Mouse (Mus musculus) layer of hippocampus, postnatal 25 days (tissue): Measurements from ENCODE around the gene Serinc1. TPM values are rescaled to one million over a fixed set of nuclear protein-coding genes. Genes with fewer than 3 reads are reported as not detected.
A peak's percentile ranks its signal among the peaks of the same experiment; 100 is the strongest.
"Not testable (repeated sequence)": the region's sequence is repeated elsewhere in the genome, so short reads cannot be mapped to it uniquely, and the experiment has no call there.

Experiments used
- DNase-seq, 2 experiments: peaks; one replicate each; pipeline ENCODE4 v3.0.0; 2022; ENCODE audit warnings: mixed read lengths in 2 of 2, low spot score in 1 of 2; ENCODE audit errors: extremely low spot score in 1 of 2
- total RNA-seq, 2 experiments: library from RNA; stranded (reverse); gene quantifications; 2 replicates each; pipeline ENCODE4 v1.2.3; 2021

Gene Serinc1
- total RNA-seq, result 1,000 to 10,000 TPM in 1 of 2 experiments, 100 to 1,000 TPM in 1; 916 to 1,016 TPM

DNA sequence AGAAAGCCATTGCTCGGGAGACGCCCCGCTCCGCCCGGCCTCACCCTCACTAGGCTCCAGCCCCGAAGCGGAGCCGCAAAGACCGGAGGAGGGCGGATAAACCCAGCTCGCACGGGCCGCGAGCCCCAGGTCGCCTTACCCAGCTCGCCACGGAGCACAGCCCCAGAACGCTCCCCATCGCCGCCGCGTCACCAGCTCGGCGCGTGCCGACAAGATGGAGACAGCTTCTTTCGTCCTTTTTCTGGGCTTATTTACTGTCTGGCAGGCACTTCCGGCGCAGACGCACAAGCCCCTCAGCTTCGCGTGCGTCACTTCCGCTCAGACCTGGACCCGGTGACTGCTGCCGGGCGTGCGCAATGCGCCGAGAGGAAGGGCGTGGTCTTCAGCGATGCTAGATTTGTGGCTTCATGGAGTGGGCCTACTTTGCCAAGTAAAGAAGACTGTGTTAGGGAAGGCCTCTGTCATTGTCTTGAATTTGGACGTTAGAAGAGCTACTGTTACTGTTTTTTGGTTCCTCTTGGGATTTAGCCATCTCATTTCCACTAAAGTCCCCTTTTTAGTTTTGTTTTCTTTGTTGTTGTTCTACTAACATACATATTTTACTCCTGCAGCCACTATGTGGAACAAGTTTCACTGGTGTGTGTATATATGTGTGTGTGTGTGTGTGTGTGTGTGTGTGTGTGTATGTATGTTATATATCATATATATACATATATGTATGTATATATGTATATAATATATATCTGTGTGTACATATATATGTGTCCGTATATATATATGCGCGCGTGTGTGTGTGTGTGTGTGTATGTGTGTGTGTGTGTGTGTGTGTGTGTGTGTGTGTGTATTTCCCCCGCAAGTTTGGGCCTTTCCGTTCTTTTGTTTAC, at the start of gene Serinc1:
TSS of gene Serinc1 (minus strand) at position 313 of the 884 bp plus-strand sequence.
- peak; percentile 82 to 92 for DNase-seq

GRCm38 (mm10) chr10:57576721-57577120, 44.4 kb upstream of the Serinc1 start:
- no peak for DNase-seq

GRCm38 (mm10) chr10:57572130-57572529, 39.8 kb upstream of the Serinc1 start:
- DNase-seq, result no peak

DNA sequence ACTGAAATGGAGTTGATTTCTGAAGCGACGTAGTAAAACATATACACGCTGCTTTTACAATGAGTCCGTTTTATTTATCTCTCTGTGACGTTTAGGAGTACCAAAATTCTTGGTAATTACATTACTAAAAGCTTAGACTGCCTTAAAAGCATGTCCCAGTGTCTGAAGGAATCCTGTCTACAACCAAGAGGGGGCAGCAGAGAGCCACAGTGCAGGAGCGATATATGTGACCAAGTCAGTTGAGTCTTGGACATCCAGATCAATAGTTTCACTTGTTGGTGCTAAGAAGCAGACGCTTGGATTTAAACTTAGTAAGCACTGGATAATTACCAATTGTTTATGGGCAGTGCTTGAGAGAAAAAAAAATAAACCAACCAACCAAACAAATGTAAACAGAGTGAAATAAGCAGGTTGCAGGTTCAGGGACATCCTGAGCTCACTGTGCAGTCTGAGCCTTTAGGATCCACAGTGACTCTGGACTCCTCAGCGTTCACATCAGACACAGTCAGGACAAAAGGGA, 38.9 kb upstream of the Serinc1 start:
- peak in 1 of 2 experiments; percentile 60 for DNase-seq

GRCm38 (mm10) chr10:57569023-57569931, 36.9 kb upstream of the Serinc1 start:
- no peak for DNase-seq

DNA sequence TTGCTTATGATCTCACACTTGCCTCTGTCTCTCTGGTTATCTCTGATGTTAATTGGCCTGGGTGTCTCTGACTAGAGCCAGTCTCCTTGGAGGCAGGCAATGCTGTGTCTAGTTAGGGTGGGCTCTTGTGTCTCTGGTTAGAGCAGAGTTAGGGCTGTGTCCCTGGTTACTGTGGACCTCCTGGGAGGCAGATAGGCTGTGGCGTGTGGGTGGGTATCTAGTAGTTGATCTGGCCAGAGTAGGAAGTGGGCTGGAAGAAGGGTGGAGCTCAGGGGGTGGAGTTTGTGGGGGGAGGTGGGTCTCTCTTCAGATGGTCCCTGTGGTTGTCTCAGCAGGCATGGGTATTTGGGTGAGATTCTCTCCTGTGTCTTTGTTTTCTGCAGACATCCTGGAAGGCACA, 33.9 kb upstream of the Serinc1 start:
- DNase-seq, result no peak

DNA sequence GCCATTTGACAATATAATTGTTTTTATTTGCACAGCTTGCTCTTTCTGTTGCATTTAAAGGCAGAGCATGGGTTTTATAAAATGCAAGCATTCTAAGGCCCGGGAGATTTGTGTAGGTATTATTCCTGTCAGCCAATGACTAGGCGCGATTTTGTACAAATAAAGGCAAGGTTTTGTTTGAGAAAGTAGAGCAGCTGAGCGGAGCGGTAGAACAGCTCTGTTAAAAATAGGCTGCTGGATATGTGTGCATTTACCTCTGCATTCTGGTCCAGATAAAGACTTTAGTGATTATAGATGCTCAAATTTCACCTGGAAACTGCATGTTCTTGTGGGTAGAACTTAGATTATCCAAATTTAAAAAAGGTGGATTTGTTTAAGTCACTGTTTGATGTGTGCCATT, 25.3 kb upstream of the Serinc1 start:
- DNase-seq, result no peak

DNA sequence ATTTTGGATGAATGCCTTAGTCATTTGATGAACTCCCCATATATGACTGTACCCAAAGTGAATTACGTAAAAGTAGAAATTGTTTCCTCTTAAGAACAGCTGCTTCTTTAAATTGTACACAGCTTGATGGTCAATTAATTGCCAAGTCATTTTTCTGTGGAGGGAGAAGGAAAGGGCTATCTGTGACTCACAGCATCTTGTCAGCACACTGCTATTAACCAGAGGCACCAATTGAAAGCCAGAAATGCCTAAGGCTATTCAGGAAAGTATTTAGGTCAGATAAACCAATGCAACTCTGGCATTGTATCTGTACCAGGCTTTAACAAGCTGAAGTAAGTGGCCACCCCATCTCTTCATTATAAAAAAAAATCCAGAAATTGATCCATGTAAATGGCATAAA, 21.4 kb upstream of the Serinc1 start:
- no peak for DNase-seq

DNA sequence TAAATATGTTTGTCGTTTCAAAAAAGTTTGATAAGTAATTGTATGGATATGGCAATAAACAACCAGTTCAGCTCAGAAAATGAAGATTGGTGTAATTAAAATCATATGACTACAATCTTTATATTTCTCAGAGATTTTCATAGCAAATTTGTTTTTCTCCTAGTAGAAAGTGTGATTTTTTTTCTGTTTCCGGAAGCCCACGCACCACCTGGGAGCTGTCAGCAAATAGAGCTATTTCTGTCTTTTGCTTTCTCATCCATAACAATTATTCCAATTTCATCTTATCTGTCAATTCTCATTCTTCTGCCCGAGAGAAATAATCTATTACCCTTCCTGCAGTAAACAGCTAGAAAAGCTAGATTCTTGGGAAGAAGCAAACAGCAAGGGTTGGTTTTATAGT, 17.3 kb upstream of the Serinc1 start:
- peak in 1 of 2 experiments; percentile 34 for DNase-seq

- not testable (repeated sequence) for DNase-seq
Measured at GRCm38 (mm10) chr10:57543890-57544289, 11.6 kb upstream of the Serinc1 start.

- no peak for DNase-seq
Measured at GRCm38 (mm10) chr10:57531616-57532217, 613 bp downstream of the Serinc1 start.

- DNase-seq, result peak in 1 of 2 experiments; percentile 7
Measured at GRCm38 (mm10) chr10:57531076-57531475, 1.3 kb downstream of the Serinc1 start.

DNA sequence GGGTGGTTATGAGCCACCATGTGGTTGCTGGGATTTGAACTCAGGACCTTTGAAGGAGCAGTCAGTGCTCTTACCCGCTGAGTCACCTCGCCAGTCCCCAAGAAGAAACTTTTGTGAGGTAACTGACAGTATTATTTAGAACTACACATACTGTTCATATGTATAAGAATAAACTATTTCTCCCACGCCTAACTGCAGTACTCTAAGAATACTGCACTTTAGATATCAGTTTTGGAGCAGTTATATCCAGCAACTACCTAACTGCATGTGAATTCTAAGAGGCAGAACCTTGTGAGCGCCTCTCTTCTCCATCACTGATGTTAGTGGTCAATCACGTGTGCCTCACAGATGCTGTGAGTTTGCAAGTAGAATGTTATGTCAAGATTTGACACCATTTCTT, 5.9 kb downstream of the Serinc1 start:
- no peak for DNase-seq

- DNase-seq, result no peak
Measured at GRCm38 (mm10) chr10:57515278-57515677, 17.1 kb downstream of the Serinc1 start.

GRCm38 (mm10) chr10:57514616-57515015, 17.7 kb downstream of the Serinc1 start:
- no peak for DNase-seq

DNA sequence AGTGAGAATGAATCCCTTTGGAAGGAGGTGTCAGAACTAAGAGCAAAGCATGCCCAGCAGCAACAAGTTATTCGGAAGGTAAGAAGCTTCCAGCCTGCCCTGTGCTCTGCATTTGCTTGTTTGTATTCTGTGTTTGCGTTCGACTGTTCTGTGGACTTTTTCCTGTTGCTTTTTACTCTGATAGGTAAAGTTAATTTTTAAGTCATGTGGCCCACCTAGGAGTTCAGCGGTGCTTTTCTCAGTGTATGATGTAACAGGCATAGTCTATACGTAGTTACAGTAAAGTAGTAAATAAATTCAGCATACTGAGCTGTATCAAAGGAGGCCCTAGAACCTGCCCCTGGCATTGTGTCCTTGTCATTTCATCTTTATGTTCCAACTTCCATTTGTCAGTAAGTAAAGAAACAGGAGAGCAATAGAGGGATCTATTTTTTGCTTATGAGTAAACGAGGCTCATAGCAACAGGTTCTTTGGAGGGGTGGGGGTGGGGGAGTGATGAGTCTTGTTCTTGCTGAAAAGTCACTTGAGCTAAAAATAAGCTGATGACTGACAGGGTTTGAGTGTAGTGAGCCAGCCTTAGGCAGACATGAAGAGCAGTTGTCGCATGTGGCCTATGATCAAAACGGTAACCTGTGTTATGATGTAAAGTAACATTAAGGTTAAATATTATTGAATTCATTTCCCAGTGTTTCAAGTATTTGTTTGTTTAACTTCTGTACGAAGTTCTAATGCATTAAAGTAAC, 32.7 kb downstream of the Serinc1 start:
- no peak for DNase-seq

DNA sequence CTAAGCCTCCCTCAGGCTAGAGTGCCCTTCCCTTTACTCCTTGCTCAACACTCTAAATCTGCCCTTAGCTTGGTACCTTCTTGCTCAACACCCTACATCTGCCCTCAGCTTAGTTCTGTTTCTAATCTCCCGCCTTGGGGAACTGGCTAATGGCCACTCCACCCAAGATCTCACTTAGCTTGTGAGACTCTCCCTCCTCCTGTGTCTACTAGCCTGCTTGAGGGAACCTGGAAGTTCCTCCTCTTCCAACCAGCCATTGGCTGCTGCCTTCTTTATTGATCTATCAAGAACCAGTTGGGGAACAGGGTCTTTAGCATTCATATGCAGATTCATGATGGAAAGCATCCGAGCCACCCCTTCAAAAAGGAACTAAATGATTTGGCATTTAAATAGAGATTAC, 40.3 kb downstream of the Serinc1 start:
- DNase-seq, result no peak

- no peak for DNase-seq
Measured at GRCm38 (mm10) chr10:57488591-57488990, 43.7 kb downstream of the Serinc1 start.

GRCm38 (mm10) chr10:57487201-57487600, 45.1 kb downstream of the Serinc1 start:
- no peak for DNase-seq
